Mouse (Mus musculus) intestine, embryonic 14.5 days (tissue): ENCODE results near the gene Wipf2. TPM values are rescaled to one million over a fixed set of nuclear protein-coding genes. Genes with fewer than 3 reads are reported as not detected.
A peak's percentile ranks its signal among the peaks of the same experiment; 100 is the strongest.
"Not testable (repeated sequence)": the region's sequence is repeated elsewhere in the genome, so short reads cannot be mapped to it uniquely, and the experiment has no call there.

Source experiments
- ATAC-seq: fragments of 200-750 bp; cut with Nextera tagmentation; replicated peaks from 2 replicates; pipeline ENCODE4 v1.8.0; 2017; ENCODE audit warnings: low read depth, moderate number of reproducible peaks, moderate TSS enrichment, moderate library complexity; ENCODE audit not compliant: low FRiP score, low TSS enrichment
- DNase-seq: peaks from one replicate; pipeline ENCODE4 v3.0.0-alpha.2; 2018; ENCODE audit warnings: low spot score
- H3K27ac ChIP-seq: fragments of 300-500 bp; sonication (generic); 2 replicates; pipeline ENCODE4 v1.5.1; 2014; ENCODE audit warnings: low read depth, mild to moderate bottlenecking, control low read depth
- H3K27me3 ChIP-seq: fragments of 300-500 bp; sonication (generic); replicated peaks from 2 replicates; pipeline ENCODE4 v1.6.1; 2014; ENCODE audit warnings: low read length, control low read depth; ENCODE audit not compliant: control insufficient read depth, insufficient read depth
- H3K36me3 ChIP-seq: fragments of 300-500 bp; sonication (generic); 2 replicates; pipeline ENCODE4 v1.6.1; 2014; ENCODE audit warnings: low read length, control low read depth; ENCODE audit not compliant: control insufficient read depth, insufficient read depth
- H3K4me1 ChIP-seq: fragments of 300-500 bp; sonication (generic); replicated peaks from 2 replicates; pipeline ENCODE4 v1.6.1; 2014; ENCODE audit warnings: low read length, control low read depth, mixed read lengths; ENCODE audit not compliant: control insufficient read depth, insufficient read depth
- H3K4me2 ChIP-seq: fragments of 300-500 bp; sonication (generic); 2 replicates; pipeline ENCODE4 v1.6.1; 2014; ENCODE audit warnings: low read length
- H3K4me3 ChIP-seq: fragments of 300-500 bp; sonication (generic); 2 replicates; pipeline ENCODE4 v1.5.1; 2014; ENCODE audit warnings: low read depth, low read length, control low read depth, mixed read lengths
- H3K9ac ChIP-seq: fragments of 300-500 bp; sonication (generic); 2 replicates; pipeline ENCODE4 v1.6.1; 2014; ENCODE audit warnings: mild to moderate bottlenecking, low read length
- H3K9me3 ChIP-seq: fragments of 300-500 bp; sonication (generic); 2 replicates; pipeline ENCODE4 v1.6.1; 2016; ENCODE audit warnings: low read length, control low read depth; ENCODE audit not compliant: control insufficient read depth
- WGBS: fragments of 180-500 bp; shearing (Covaris S2); extraction: QIAGEN DNeasy Blood & Tissue Kit; methylation state at CpG from one replicate; pipeline ENCODE4 v1.1.7; 2014; 5-methylcytosine and 5-hydroxymethylcytosine counted together
- polyA plus RNA-seq: library from polyadenylated mRNA; unstranded; fragments of >200 nt; fragmentation: Nextera tagmentation; extraction: Ambion mirVana; gene quantifications from 2 replicates; pipeline ENCODE4 v1.2.1, GENCODE M21; 2014

Wipf2 gene
- polyA plus RNA-seq, 1 experiment from 2014 or later: 5.1 TPM

DNA sequence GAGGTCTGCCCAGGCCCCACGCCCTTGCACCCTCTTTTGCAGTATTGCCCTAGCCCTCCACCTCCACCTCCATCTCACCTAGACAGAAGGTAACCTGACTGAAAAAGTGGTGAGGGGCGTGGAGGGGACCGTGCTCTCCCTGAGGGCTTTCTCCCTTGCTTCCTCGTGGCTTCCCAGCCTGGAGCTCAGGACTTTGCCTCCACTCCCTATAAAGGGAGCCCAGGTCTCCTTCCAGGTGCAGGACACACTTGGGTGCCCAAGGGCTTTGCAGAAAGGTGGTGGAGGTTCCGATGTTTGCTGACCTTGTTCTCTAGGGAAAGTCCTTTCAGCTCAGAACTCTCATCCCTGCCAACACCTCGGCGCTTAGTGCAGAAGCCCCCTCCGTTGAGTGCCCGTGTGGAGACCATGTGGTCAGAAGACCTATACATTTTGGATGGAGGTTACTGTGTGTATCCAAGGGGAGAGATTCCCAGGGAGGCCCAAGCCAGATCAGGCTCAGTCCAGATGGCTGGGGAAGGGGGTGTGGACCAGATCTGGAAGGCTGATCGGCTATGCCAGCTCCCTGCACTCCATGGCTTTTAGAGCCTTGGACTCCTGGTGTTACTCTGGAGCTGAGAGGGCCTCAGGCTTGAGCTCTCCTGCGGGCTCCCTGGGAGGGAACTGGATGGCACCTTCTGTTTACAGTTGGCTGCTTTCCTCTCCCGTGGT lies 64.9 kb downstream of the Wipf2 start:
- no peak for DNase-seq
- H3K27ac ChIP-seq: peak overlapping the region; percentile 33; the same call in 1 of the 2 replicates
- ATAC-seq: no peak
- H3K27me3 ChIP-seq: no peaks in the 10 kb centered on the region
- WGBS: 7% methylated on average over 12 of the region's 12 CpGs
- H3K36me3 ChIP-seq: no peaks in the 10 kb centered on the region
- H3K9me3 ChIP-seq: no peaks in the 10 kb centered on the region
- peak overlapping the region; percentile 94 for H3K4me2 ChIP-seq
- H3K4me1 ChIP-seq: peaks cover 97% of the 10 kb centered on the region
- H3K4me3 ChIP-seq: peak overlapping the region; percentile 61
- peak overlapping the region; percentile 63 for H3K9ac ChIP-seq

DNA sequence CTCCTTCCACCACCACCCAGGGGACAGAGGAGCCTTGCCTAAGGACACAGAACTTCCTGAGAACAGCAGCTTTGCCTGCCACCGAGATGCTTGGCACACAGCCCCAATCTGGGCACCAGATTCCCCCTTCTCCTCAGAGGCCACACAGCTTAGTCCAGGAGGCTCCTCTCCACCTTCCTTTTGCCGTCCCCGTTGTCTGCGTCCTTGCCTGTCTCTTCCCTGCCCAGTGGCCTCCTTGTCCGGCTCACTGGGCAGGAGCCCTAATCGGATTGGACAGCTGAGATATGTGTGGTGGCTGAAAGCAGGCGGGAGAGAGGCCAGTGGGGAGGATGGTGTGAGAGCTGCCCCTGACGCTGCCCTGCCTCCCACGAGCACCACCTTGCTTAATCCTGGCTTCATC lies 66.1 kb downstream of the Wipf2 start:
- ATAC-seq: no peak
- peak overlapping the region; percentile 69 for H3K27ac ChIP-seq
- peak overlapping the region; percentile 22; the same call in 1 of the 2 replicates for H3K9ac ChIP-seq
- H3K4me1 ChIP-seq: peaks cover 90% of the 10 kb centered on the region
- no peaks in the 10 kb centered on the region for H3K27me3 ChIP-seq
- 11% methylated on average over 9 of the region's 9 CpGs for WGBS
- H3K4me3 ChIP-seq: peak overlapping the region; percentile 8; the same call in 1 of the 2 replicates
- peak overlapping the region; percentile 94 for H3K4me2 ChIP-seq
- H3K9me3 ChIP-seq: no peaks in the 10 kb centered on the region
- no peaks in the 10 kb centered on the region for H3K36me3 ChIP-seq
- DNase-seq: no peak

DNA sequence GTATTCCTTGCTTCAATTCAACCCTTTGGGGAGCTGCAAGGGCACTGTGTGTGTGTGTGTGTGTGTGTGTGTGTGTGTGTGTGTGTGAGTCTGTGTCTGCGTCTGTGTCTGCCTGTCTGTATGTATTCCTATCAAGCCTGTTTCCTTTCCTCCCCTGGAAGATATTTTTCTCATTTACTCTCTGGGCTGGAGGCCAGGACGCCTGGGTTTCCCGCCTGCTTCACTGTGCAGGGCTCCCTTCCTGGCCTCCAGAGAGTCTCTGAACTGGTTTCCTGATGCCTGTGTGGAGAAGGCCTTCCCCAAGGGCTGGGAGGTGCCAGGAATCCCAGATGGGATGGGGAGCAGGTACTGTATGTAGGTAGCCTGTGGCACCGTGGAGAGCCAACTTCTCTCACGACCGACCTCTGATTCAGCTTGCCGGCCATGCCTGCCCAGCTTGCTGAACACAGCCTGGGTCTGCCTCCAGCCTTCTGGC lies 66.7 kb downstream of the Wipf2 start:
- H3K9me3 ChIP-seq: no peaks in the 10 kb centered on the region
- 47% methylated on average over 7 of the region's 7 CpGs for WGBS
- H3K4me3 ChIP-seq: 0 out of 2 replicates have a peak overlapping the region, but pooled peaks have one; percentile 8
- ATAC-seq (no peak), DNase-seq (no peak)
- no peaks in the 10 kb centered on the region for H3K27me3 ChIP-seq
- peaks cover 88% of the 10 kb centered on the region for H3K4me1 ChIP-seq
- peak overlapping the region; percentile 94 for H3K4me2 ChIP-seq
- peak overlapping the region; percentile 84 for H3K27ac ChIP-seq
- no peaks in the 10 kb centered on the region for H3K36me3 ChIP-seq
- no peak overlapping the region for H3K9ac ChIP-seq

DNA sequence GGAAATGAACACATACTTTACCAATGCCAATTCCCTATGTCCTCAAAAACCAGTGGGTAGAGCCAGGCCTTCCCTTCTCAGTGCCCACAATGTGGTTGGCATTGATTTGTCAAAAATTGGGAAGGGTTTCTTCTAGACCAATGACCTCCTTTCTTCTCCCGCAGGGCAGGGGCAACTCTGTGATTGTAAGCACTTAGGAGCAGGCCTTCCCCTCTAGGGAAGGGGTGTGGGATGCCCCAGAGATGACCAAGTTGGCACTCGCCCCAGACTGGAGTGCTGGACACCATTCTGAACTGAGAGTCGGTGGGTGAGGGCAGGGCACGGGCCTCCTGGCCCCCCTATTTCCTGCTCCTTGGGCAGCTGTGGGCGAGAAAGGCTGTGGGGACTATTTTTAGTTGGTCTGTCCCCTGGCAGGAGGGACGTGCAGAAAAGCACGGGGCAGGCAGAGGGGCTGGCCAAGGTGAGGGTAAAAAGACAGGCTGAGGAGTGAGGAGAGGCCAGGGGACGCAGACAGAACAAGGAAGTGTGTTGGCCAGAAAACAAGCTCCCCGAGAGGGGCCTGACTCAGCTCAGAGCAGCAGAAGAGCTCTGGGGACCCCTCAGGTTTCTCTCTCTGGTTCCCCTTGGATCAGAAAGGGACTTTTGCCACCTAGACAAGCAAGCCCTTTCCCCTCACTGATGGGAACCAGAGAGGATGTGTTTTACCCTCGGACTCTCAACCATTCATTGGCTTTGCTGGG lies 67.5 kb downstream of the Wipf2 start:
- peaks cover 87% of the 10 kb centered on the region for H3K4me1 ChIP-seq
- H3K9ac ChIP-seq: no peak overlapping the region
- DNase-seq: no peak
- H3K27me3 ChIP-seq: no peaks in the 10 kb centered on the region
- H3K4me3 ChIP-seq: no peak overlapping the region
- H3K36me3 ChIP-seq: no peaks in the 10 kb centered on the region
- H3K9me3 ChIP-seq: no peaks in the 10 kb centered on the region
- peak overlapping the region; percentile 33 for H3K4me2 ChIP-seq
- peak overlapping the region; percentile 84 for H3K27ac ChIP-seq
- ATAC-seq: no peak
- 30% methylated on average over 10 of the region's 10 CpGs for WGBS

DNA sequence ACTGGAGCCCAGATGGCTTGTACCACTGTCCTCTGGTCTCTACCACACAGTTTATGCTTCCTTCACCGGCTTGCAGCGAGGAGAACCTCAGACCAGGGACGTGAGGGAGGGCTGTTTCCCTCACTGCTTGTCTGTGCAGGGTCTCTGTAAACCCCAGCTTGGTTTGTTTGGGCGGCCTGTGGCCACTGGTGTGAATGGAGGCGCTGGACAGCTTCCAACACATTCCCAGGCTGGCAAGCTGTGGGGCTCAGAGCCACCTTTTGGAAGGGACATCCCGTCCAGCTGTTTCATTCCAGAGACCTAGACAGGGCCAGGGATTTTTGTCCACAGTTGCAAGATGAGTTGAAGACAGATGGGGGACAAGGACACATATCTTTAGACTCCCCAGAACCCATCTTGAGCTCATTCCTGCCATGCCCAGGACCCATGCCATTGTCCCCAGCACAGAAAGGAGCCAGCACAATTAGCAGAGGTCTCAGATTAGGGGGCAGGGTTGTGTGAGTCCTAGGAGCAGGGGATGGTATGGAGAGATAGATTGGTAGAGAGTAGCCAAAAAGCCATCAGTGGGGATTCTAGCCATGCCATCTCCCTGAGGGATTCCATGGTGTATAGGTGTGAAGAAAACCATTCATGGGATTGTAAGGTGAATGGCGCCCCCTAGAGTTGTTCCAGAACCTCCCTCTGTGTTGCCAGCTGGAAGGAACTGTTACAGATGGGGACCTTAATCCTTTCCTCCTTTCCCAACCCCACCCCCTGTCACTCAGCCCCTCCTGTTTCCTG lies 68.3 kb downstream of the Wipf2 start:
- Histone ChIP-seq H3K36me3 (no peaks in the 10 kb centered on the region), H3K4me1 (peaks cover 86% of the 10 kb centered on the region), H3K9ac (no peak overlapping the region), H3K9me3 (no peaks in the 10 kb centered on the region), H3K4me3 (no peak overlapping the region), H3K4me2 (peak overlapping the region; percentile 33), H3K27me3 (no peaks in the 10 kb centered on the region), H3K27ac (peak overlapping the region; percentile 84)
- no peak for ATAC-seq
- WGBS: 25% methylated on average over 7 of the region's 7 CpGs
- no peak for DNase-seq

DNA sequence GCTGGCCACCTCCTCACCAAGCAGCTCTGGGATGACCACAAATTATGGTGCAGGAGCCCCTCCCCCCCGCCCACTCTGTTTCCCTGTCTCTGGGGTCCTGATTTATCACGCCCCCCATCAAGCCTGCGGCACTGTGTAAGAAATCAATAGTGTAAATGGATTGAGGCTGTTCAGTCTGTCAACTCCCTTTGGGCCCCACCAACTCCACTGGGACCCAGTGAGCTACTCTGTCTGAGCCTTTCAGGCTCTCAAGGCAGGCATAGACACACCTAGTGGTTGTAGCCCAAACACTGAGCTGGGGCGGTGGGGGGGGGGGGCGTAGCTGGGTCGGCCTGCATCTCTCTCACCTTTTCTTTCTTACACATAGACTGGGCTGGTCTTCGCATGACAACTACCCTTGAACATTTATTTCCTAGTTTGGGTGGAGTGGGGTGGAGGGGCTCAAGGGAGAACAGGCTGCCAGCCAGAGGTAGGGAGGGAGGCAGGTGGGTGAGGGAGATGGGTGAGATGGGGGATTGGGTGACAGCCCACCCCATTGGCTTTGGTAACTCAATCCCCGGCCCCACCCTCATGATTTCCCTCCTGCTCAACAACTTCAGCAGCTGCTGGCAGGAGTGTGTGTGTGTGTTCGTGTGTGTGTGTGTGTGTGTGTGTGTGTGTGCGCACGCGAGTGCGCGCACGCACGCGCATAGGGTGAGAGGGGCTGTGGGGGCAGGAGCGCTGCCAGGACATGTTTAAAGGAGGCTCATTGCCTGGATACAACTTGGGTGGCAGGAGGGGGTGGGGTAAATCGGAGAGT lies 69.1 kb downstream of the Wipf2 start:
- peak overlapping the region; percentile 27 for H3K4me2 ChIP-seq
- H3K4me3 ChIP-seq: no peak overlapping the region
- no peaks in the 10 kb centered on the region for H3K36me3 ChIP-seq
- no peaks in the 10 kb centered on the region for H3K9me3 ChIP-seq
- DNase-seq: no peak
- H3K27me3 ChIP-seq: no peaks in the 10 kb centered on the region
- peaks cover 84% of the 10 kb centered on the region for H3K4me1 ChIP-seq
- no peak overlapping the region for H3K9ac ChIP-seq
- 17% methylated on average over 19 of the region's 19 CpGs for WGBS
- no peak for ATAC-seq
- H3K27ac ChIP-seq: no peak overlapping the region; the same call in 1 of the 2 replicates

DNA sequence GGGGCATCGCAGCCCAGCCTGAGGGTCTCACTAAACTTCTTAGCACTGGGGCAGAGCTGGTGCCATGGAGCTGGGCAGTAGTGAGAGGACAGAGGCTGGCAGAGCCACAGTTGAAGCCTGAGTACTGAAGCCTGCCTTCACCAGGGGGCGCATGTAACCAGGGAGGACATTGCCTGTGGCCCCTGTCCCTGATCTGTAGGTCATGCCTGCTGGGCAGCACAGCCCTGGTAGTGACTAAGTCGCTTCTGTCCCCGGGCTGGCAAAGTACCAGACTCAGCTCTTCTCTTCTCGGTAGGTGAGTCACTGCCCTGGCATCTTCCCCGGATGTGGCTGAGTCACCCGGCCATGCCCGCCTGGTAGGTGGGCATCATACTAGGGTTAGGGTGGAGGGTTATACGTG lies 69.7 kb downstream of the Wipf2 start:
- H3K4me3 ChIP-seq: no peak overlapping the region
- no peaks in the 10 kb centered on the region for H3K36me3 ChIP-seq
- H3K9ac ChIP-seq: no peak overlapping the region
- H3K4me1 ChIP-seq: peaks cover 78% of the 10 kb centered on the region
- H3K27ac ChIP-seq: no peak overlapping the region
- no peak for ATAC-seq
- no peak for DNase-seq
- no peaks in the 10 kb centered on the region for H3K27me3 ChIP-seq
- peak overlapping the region; percentile 27 for H3K4me2 ChIP-seq
- 46% methylated on average over 9 of the region's 9 CpGs for WGBS
- H3K9me3 ChIP-seq: no peaks in the 10 kb centered on the region

DNA sequence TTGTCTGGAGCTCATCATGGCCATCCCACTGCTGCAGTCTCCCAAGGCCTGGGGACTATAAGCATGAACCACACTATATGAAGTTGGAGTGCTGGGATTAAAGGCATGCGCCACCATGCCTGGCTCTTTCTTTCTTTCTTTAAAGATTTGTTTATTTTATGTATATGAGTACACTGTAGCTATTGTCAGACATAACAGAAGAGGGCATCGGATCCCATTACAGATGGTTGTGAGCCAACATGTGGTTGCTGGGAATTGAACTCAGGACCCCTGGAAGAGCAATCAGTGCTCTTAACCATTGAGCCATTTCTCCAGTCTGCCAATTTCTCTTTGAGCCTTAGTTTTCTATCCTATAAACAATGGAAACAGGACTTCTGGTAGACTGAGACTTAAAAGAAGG lies 70.4 kb downstream of the Wipf2 start:
- not testable (repeated sequence) for H3K27ac ChIP-seq, H3K9ac ChIP-seq, H3K36me3 ChIP-seq, DNase-seq, H3K9me3 ChIP-seq, ATAC-seq, H3K4me3 ChIP-seq, H3K4me2 ChIP-seq, H3K27me3 ChIP-seq
- 87% methylated on average over 2 of the region's 2 CpGs for WGBS
- H3K4me1 ChIP-seq: peaks cover 76% of the 10 kb centered on the region
